Mouse (Mus musculus): ENCODE results near the gene Cebpg. TPM values are rescaled to one million over a fixed set of nuclear protein-coding genes. Genes with fewer than 3 reads are reported as not detected.
A peak's percentile ranks its signal among the peaks of the same experiment; 100 is the strongest.

The Cebpg gene
- polyA plus RNA-seq, 1 experiment from 2014 or later: 39.3 TPM

DNA sequence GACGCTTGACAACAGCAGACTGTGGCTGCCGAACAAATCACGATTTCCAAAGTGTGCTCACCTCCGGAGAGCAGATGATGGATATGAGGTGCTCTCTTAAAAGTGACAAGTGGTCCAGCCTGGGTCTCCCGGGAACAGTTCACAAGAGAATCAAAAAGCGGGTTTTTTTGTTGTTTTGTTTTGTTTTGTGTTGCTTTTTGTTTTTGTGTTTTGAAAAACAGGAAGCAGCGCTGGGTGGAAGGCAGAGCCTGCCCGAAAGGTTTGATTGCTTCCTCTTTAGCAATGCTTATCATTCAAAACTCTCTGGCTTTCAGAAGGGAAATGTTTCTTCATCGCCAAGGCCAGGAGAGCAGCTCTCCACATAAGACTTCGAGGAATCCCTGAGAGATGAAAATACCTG lies 626 bp upstream of the Cebpg start:
- peaks cover 13% of the 10 kb centered on the region for H3K4me1 ChIP-seq (ENCODE audit: control insufficient read depth, insufficient read depth, low read length)
- no peaks in the 10 kb centered on the region for H3K36me3 ChIP-seq (ENCODE audit: control insufficient read depth, insufficient read depth, low read length)
- peak overlapping the region; percentile 96 for H3K4me3 ChIP-seq (ENCODE audit: low read length)
- peak overlapping the region; percentile 86 for H3K4me2 ChIP-seq (replicated peaks; ENCODE audit: low read depth, low read length)
- WGBS: 18% methylated on average over 10 of the region's 10 CpGs
- H3K9me3 ChIP-seq (ENCODE audit: control insufficient read depth, low read length): 0 out of 2 replicates have a peak, but pooled peaks cover 4% of the 10 kb centered on the region
- H3K27ac ChIP-seq (ENCODE audit: low read depth, low read length): no peak overlapping the region
- no peaks in the 10 kb centered on the region for H3K27me3 ChIP-seq (ENCODE audit: control insufficient read depth, insufficient read depth, low read length)
- H3K9ac ChIP-seq (ENCODE audit: low read depth, low read length): peak overlapping the region; percentile 65
- ATAC-seq (ENCODE audit: low FRiP score, low TSS enrichment): peak; percentile 10

GRCm38 (mm10) chr7:35055619-35056435 lies 546 bp downstream of the Cebpg start:
- no peaks in the 10 kb centered on the region for H3K27me3 ChIP-seq (ENCODE audit: control insufficient read depth, insufficient read depth, low read length)
- H3K4me3 ChIP-seq (ENCODE audit: low read length): peak overlapping the region; percentile 96
- ATAC-seq (ENCODE audit: low FRiP score, low TSS enrichment): peak; percentile 88
- no peaks in the 10 kb centered on the region; the same call in 1 of the 2 replicates for H3K36me3 ChIP-seq (ENCODE audit: control insufficient read depth, insufficient read depth, low read length)
- H3K4me1 ChIP-seq (ENCODE audit: control insufficient read depth, insufficient read depth, low read length): peaks cover 13% of the 10 kb centered on the region
- 2% methylated on average over 67 of the region's 77 CpGs for WGBS
- 0 out of 2 replicates have a peak, but pooled peaks cover 4% of the 10 kb centered on the region for H3K9me3 ChIP-seq (ENCODE audit: control insufficient read depth, low read length)
- H3K27ac ChIP-seq (ENCODE audit: low read depth, low read length): peak overlapping the region; percentile 64; the same call in 1 of the 2 replicates
- peak overlapping the region; percentile 94 for H3K9ac ChIP-seq (ENCODE audit: low read depth, low read length)
- peak overlapping the region; percentile 81 for H3K4me2 ChIP-seq (replicated peaks; ENCODE audit: low read depth, low read length)

DNA sequence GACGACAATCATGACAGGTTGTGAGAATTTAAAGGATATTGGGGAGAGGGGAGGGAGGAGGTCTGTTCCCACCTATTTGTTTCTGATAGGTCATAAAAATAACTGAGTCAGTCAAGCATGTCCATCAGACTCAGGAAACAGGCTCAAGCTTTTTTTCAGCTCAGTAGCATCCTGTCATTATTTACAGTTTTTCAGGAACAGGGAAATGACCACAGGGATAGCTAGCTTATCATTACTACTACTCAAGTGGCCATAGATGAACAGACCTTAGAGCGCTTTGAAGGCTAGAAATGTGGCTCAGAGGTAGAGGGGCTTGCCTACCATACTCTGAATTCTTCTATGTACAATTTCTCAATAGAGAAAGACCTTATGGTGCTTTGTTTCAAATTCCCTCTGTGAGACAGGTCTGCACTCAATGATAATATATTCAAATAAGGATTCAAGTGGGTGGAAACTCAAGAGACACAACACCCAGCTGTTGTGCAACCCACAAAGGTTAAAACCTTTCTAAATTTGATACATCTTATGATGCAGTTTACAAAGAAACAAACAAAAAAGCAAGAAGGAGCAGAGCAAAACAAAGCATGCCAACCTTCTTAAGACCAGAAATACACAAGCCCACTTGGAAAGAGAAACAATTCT lies 1.3 kb downstream of the Cebpg start:
- peak overlapping the region; percentile 96 for H3K4me3 ChIP-seq (ENCODE audit: low read length)
- H3K27me3 ChIP-seq (ENCODE audit: control insufficient read depth, insufficient read depth, low read length): no peaks in the 10 kb centered on the region
- ATAC-seq (ENCODE audit: low FRiP score, low TSS enrichment): no peak
- peaks cover 13% of the 10 kb centered on the region for H3K4me1 ChIP-seq (ENCODE audit: control insufficient read depth, insufficient read depth, low read length)
- peak overlapping the region; percentile 94; the same call in 1 of the 2 replicates for H3K9ac ChIP-seq (ENCODE audit: low read depth, low read length)
- H3K36me3 ChIP-seq (ENCODE audit: control insufficient read depth, insufficient read depth, low read length): peaks cover 5% of the 10 kb centered on the region
- peak overlapping the region; percentile 81 for H3K4me2 ChIP-seq (replicated peaks; ENCODE audit: low read depth, low read length)
- H3K27ac ChIP-seq (ENCODE audit: low read depth, low read length): no peak overlapping the region
- 33% methylated on average over 2 of the region's 2 CpGs for WGBS
- H3K9me3 ChIP-seq (ENCODE audit: control insufficient read depth, low read length): 0 out of 2 replicates have a peak, but pooled peaks cover 4% of the 10 kb centered on the region

GRCm38 (mm10) chr7:35054286-35054685 lies 2.1 kb downstream of the Cebpg start:
- Histone ChIP-seq H3K4me1 (ENCODE audit: control insufficient read depth, insufficient read depth, low read length) (peaks cover 13% of the 10 kb centered on the region), H3K4me3 (ENCODE audit: low read length) (no peak overlapping the region), H3K27me3 (ENCODE audit: control insufficient read depth, insufficient read depth, low read length) (no peaks in the 10 kb centered on the region), H3K36me3 (ENCODE audit: control insufficient read depth, insufficient read depth, low read length) (peaks cover 13% of the 10 kb centered on the region), H3K9ac (ENCODE audit: low read depth, low read length) (no peak overlapping the region), H3K27ac (ENCODE audit: low read depth, low read length) (no peak overlapping the region), H3K9me3 (ENCODE audit: control insufficient read depth, low read length) (no peaks in the 10 kb centered on the region), H3K4me2 (replicated peaks; ENCODE audit: low read depth, low read length) (no peak overlapping the region)
- WGBS: 79% methylated on average over 1 of the region's 1 CpGs
- no peak for ATAC-seq (ENCODE audit: low FRiP score, low TSS enrichment)

- H3K27ac ChIP-seq (ENCODE audit: low read depth, low read length): no peak overlapping the region
Measured at GRCm38 (mm10) chr7:35053161-35053560, 3.2 kb downstream of the Cebpg start.

DNA sequence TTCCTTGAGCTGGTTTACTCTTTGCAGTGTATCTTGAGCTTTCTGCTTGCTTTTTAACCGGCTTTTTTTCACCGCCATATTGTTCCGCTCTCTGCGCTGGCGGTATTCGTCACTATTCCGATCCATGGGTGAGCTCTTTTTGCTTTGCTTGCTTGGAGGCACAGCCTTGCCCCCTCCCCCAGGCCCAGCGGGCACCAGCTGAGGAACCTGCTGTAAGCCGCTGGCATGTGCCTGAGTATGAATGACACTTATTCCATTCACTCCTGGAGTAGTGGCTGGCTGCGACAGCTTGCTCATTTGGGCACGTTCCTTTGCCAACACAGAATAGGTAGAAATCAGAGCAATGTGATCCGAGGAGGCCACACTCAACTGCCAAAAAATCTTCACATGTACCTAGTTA lies 5.8 kb downstream of the Cebpg start:
- WGBS: 95% methylated on average over 12 of the region's 12 CpGs
- Histone ChIP-seq H3K36me3 (ENCODE audit: control insufficient read depth, insufficient read depth, low read length) (peaks cover 26% of the 10 kb centered on the region), H3K4me3 (ENCODE audit: low read length) (no peak overlapping the region), H3K4me1 (ENCODE audit: control insufficient read depth, insufficient read depth, low read length) (peaks cover 7% of the 10 kb centered on the region; the same call in 1 of the 2 replicates), H3K9me3 (ENCODE audit: control insufficient read depth, low read length) (no peaks in the 10 kb centered on the region), H3K9ac (ENCODE audit: low read depth, low read length) (no peak overlapping the region), H3K27me3 (ENCODE audit: control insufficient read depth, insufficient read depth, low read length) (no peaks in the 10 kb centered on the region), H3K4me2 (replicated peaks; ENCODE audit: low read depth, low read length) (no peak overlapping the region), H3K27ac (ENCODE audit: low read depth, low read length) (no peak overlapping the region)
- ATAC-seq (ENCODE audit: low FRiP score, low TSS enrichment): no peak

More at GRCm38 (mm10) chr7:35053161-35053560, 3.2 kb downstream of the Cebpg start:
- ATAC-seq (ENCODE audit: low FRiP score, low TSS enrichment): no peak
- 94% methylated on average over 3 of the region's 3 CpGs for WGBS
- Histone ChIP-seq H3K4me3 (ENCODE audit: low read length) (no peak overlapping the region), H3K4me1 (ENCODE audit: control insufficient read depth, insufficient read depth, low read length) (peaks cover 13% of the 10 kb centered on the region), H3K4me2 (replicated peaks; ENCODE audit: low read depth, low read length) (no peak overlapping the region), H3K9me3 (ENCODE audit: control insufficient read depth, low read length) (no peaks in the 10 kb centered on the region), H3K9ac (ENCODE audit: low read depth, low read length) (no peak overlapping the region), H3K27me3 (ENCODE audit: control insufficient read depth, insufficient read depth, low read length) (no peaks in the 10 kb centered on the region), H3K36me3 (ENCODE audit: control insufficient read depth, insufficient read depth, low read length) (peaks cover 13% of the 10 kb centered on the region)

GRCm38 (mm10) chr7:35046091-35046490 lies 10.3 kb downstream of the Cebpg start:
- peaks cover 65% of the 10 kb centered on the region for H3K36me3 ChIP-seq (ENCODE audit: control insufficient read depth, insufficient read depth, low read length)

GRCm38 (mm10) chr7:35044719-35045118 lies 11.7 kb downstream of the Cebpg start:
- Histone ChIP-seq H3K9ac (ENCODE audit: low read depth, low read length) (no peak overlapping the region), H3K36me3 (ENCODE audit: control insufficient read depth, insufficient read depth, low read length) (peaks cover 62% of the 10 kb centered on the region)
- no peak for ATAC-seq (ENCODE audit: low FRiP score, low TSS enrichment)

More at GRCm38 (mm10) chr7:35046091-35046490, 10.3 kb downstream of the Cebpg start:
- no peaks in the 10 kb centered on the region for H3K27me3 ChIP-seq (ENCODE audit: control insufficient read depth, insufficient read depth, low read length)
- 88% methylated on average over 4 of the region's 4 CpGs for WGBS
- no peaks in the 10 kb centered on the region for H3K9me3 ChIP-seq (ENCODE audit: control insufficient read depth, low read length)
- no peak overlapping the region for H3K27ac ChIP-seq (ENCODE audit: low read depth, low read length)
- no peak overlapping the region for H3K9ac ChIP-seq (ENCODE audit: low read depth, low read length)
- no peak overlapping the region for H3K4me2 ChIP-seq (replicated peaks; ENCODE audit: low read depth, low read length)
- no peaks in the 10 kb centered on the region for H3K4me1 ChIP-seq (ENCODE audit: control insufficient read depth, insufficient read depth, low read length)
- no peak for ATAC-seq (ENCODE audit: low FRiP score, low TSS enrichment)
- no peak overlapping the region for H3K4me3 ChIP-seq (ENCODE audit: low read length)

More at GRCm38 (mm10) chr7:35044719-35045118, 11.7 kb downstream of the Cebpg start:
- Histone ChIP-seq H3K4me3 (ENCODE audit: low read length) (no peak overlapping the region), H3K27me3 (ENCODE audit: control insufficient read depth, insufficient read depth, low read length) (no peaks in the 10 kb centered on the region), H3K4me2 (replicated peaks; ENCODE audit: low read depth, low read length) (no peak overlapping the region), H3K9me3 (ENCODE audit: control insufficient read depth, low read length) (no peaks in the 10 kb centered on the region), H3K4me1 (ENCODE audit: control insufficient read depth, insufficient read depth, low read length) (no peaks in the 10 kb centered on the region), H3K27ac (ENCODE audit: low read depth, low read length) (no peak overlapping the region)
- 90% methylated on average over 2 of the region's 2 CpGs for WGBS
